ENCODE assay signal across 9 mouse cellular contexts in genomic region chr13:21275815-21276550, GRCm38 (mm10). TPM values are rescaled to one million over a fixed set of nuclear protein-coding genes. Genes with fewer than 3 reads are reported as not detected.
A peak's percentile ranks its signal among the peaks of the same experiment; 100 is the strongest.
DNase-seq lines count a peak whose midpoint lies in the region; ATAC-seq and TF ChIP-seq lines count a peak whose summit lies in the region.
"Had no signal": no experiment of that assay in that cellular context is flagged by ENCODE, and none has a peak within 500 bp of the region (broad histone marks: within the 10 kb centered on the region; RNA-seq: fewer than 3 reads in every experiment).

No protein-coding gene starts in this region.

- peak overlapping the region; percentile 72 for H3K9ac ChIP-seq in heart, embryonic 12.5 days
- peak overlapping the region; percentile 65 for H3K9ac ChIP-seq in kidney, embryonic 16.5 days (replicated peaks; ENCODE audit: low read length)

- TF ChIP-seq POLR2A in myocyte (IDR thresholded peaks at IDR 0.05; ENCODE audit: insufficient read length, low read depth) = no peak
- no peak for TF ChIP-seq POLR2A in testis, adult 2 months (IDR thresholded peaks at IDR 0.05; ENCODE audit: control insufficient read depth, low read depth, low read length)

- WGBS in heart, embryonic 12.5 days = under 1% methylated on average over 25 of the region's 25 CpGs
- WGBS in kidney, embryonic 16.5 days = under 1% methylated on average over 25 of the region's 25 CpGs

- H3ac ChIP-seq in myocyte (ENCODE audit: control insufficient read depth, insufficient read length) = no peak overlapping the region

- no peaks in the 10 kb centered on the region for H3K79me2 ChIP-seq in myocyte (ENCODE audit: control insufficient read depth, insufficient read depth)

- peak overlapping the region; percentile 71 for H3K4me3 ChIP-seq in heart, embryonic 12.5 days
- peak overlapping the region; percentile 74 for H3K4me3 ChIP-seq in kidney, embryonic 16.5 days (ENCODE audit: low read length)
- peak overlapping the region; percentile 33 for H3K4me3 ChIP-seq in myocyte
- peak overlapping the region; percentile 60 for H3K4me3 ChIP-seq in testis, adult 2 months (ENCODE audit: control insufficient read depth, low read depth, low read length)

- peak; percentile 28 for DNase-seq in CD4-positive helper T cell, adult 2 months (ENCODE audit: low read depth, low spot score)
- peak; percentile 75 for DNase-seq in adrenal gland, postnatal 10 days
- DNase-seq in embryo, embryonic 9.5 days (ENCODE audit: extremely low spot score) = peak; percentile 94
- peak; percentile 83 for DNase-seq in liver

- H3K4me2 ChIP-seq in heart, embryonic 12.5 days = peak overlapping the region; percentile 87
- peak overlapping the region; percentile 72 for H3K4me2 ChIP-seq in kidney, embryonic 16.5 days (replicated peaks; ENCODE audit: low read depth, low read length)
- peak overlapping the region; percentile 80 for H3K4me2 ChIP-seq in myocyte (ENCODE audit: low read depth)

- H3K9me3 ChIP-seq in heart, embryonic 12.5 days (replicated peaks) = no peaks in the 10 kb centered on the region
- H3K9me3 ChIP-seq in kidney, embryonic 16.5 days (ENCODE audit: low read length) = no peaks in the 10 kb centered on the region

- no peaks in the 10 kb centered on the region for H3K36me3 ChIP-seq in heart, embryonic 12.5 days
- no peaks in the 10 kb centered on the region for H3K36me3 ChIP-seq in kidney, embryonic 16.5 days (ENCODE audit: insufficient read depth, low read length)
- H3K36me3 ChIP-seq in myocyte (ENCODE audit: control insufficient read depth, insufficient read depth) = no peaks in the 10 kb centered on the region
- H3K36me3 ChIP-seq in testis, adult 2 months (ENCODE audit: control insufficient read depth, insufficient read depth, low read length) = no peaks in the 10 kb centered on the region

- TF ChIP-seq CTCF in testis, adult 2 months (IDR thresholded peaks at IDR 0.05; ENCODE audit: control insufficient read depth, insufficient read depth, insufficient replicate concordance, low read depth, low read length) = no peak

- no peak overlapping the region for H3K27ac ChIP-seq in heart, embryonic 12.5 days (ENCODE audit: poor library complexity, severe bottlenecking)
- no peak overlapping the region for H3K27ac ChIP-seq in kidney, embryonic 16.5 days (ENCODE audit: low read length)
- no peak overlapping the region for H3K27ac ChIP-seq in testis, adult 2 months (ENCODE audit: control insufficient read depth, insufficient read depth, low read depth, low read length)

- peaks cover 9% of the 10 kb centered on the region; the same call in 1 of the 2 replicates for H3K4me1 ChIP-seq in heart, embryonic 12.5 days (replicated peaks)
- peaks cover 6% of the 10 kb centered on the region; the same call in 1 of the 2 replicates for H3K4me1 ChIP-seq in kidney, embryonic 16.5 days (ENCODE audit: insufficient read depth, low read length)
- peaks cover 8% of the 10 kb centered on the region for H3K4me1 ChIP-seq in testis, adult 2 months (ENCODE audit: control insufficient read depth, insufficient read depth, low read length)

- H3K27me3 ChIP-seq in heart, embryonic 12.5 days (replicated peaks) = peaks cover 4% of the 10 kb centered on the region; the same call in 1 of the 2 replicates
- peaks cover 2% of the 10 kb centered on the region; the same call in 1 of the 2 replicates for H3K27me3 ChIP-seq in kidney, embryonic 16.5 days (ENCODE audit: insufficient read depth, low read length)
- no peaks in the 10 kb centered on the region for H3K27me3 ChIP-seq in myocyte (ENCODE audit: control insufficient read depth, insufficient read depth, insufficient read length)
- 0 out of 2 replicates have a peak, but pooled peaks cover 2% of the 10 kb centered on the region for H3K27me3 ChIP-seq in testis, adult 2 months (ENCODE audit: control insufficient read depth, insufficient read depth, low read length)

- peak; percentile 76; the same call in 1 of the 2 replicates for ATAC-seq in heart, embryonic 12.5 days (ENCODE audit: insufficient number of reproducible peaks, low FRiP score)
- ATAC-seq in kidney, embryonic 16.5 days (ENCODE audit: low FRiP score, low TSS enrichment) = peak; percentile 79; the same call in 1 of the 2 replicates

TF ChIP-seq in myocyte, 11 proteins besides CTCF, POLR2A, EP300 and RAD21:
- no peak for TF ChIP-seq REST (IDR thresholded peaks at IDR 0.05; ENCODE audit: insufficient read depth, insufficient read length)
- no peak for TF ChIP-seq TCF3 (IDR thresholded peaks at IDR 0.05; ENCODE audit: insufficient read length, low read depth)
- no peak for TF ChIP-seq SRF (IDR thresholded peaks at IDR 0.05; ENCODE audit: control insufficient read depth, insufficient read length, low read depth)

RNA-seq across cellular contexts. Expression of gene Gpx5, which starts 16.5 kb away (rescaled TPM):
- not detected for total RNA-seq in adrenal gland, postnatal 10 days (2021)
- not detected in 2 replicates for polyA plus RNA-seq in heart, embryonic 12.5 days (2016; fragmentation: Nextera tagmentation; extraction: Ambion mirVana)
- not detected in 2 replicates for polyA plus RNA-seq in kidney, embryonic 16.5 days (2015; fragmentation: Nextera tagmentation; extraction: Ambion mirVana)
- not detected for polyA plus RNA-seq in myocyte (2012; fragmentation: generic; extraction: Trizol)
- 0.63 TPM in 1 of 2 replicates, not detected in the other for polyA plus RNA-seq in testis, adult 2 months (2012; rRNA removed)

RNA-seq across cellular contexts. Expression of gene Gpx6, which starts 35.9 kb away (rescaled TPM):
- under 1 TPM in 1 of 2 experiments, not detected in 1; 0.27 TPM for total RNA-seq in adrenal gland, postnatal 10 days (2021)
- not detected in 2 replicates for polyA plus RNA-seq in heart, embryonic 12.5 days (2016; fragmentation: Nextera tagmentation; extraction: Ambion mirVana)
- polyA plus RNA-seq in kidney, embryonic 16.5 days (2015; fragmentation: Nextera tagmentation; extraction: Ambion mirVana) = 10.7 and 11.8 TPM in 2 replicates
- polyA plus RNA-seq in myocyte (2012; fragmentation: generic; extraction: Trizol) = not detected
- 73.9 and 120 TPM in 2 replicates for polyA plus RNA-seq in testis, adult 2 months (2012; rRNA removed)
- polyA plus RNA-seq: large intestine, adult 2 months had no signal

Comparison
In these comparisons a context has a peak if more than half of its experiments do, and no peak if none do; other contexts are left out.
1. DNase-seq: peak in every context shown above with its lines; median percentile 94 in embryo, embryonic 9.5 days; 83 in liver; 75 in adrenal gland, postnatal 10 days; 28 in CD4-positive helper T cell, adult 2 months.
2. RNA of gene Gpx6, which starts 35.9 kb away (polyA plus RNA-seq): 73.9 to 120 TPM in testis, adult 2 months and 10.7 to 11.8 TPM in kidney, embryonic 16.5 days; not detected in heart, embryonic 12.5 days and not detected in myocyte (single experiment); every median in the first group is over 10 times any median in the second.
3. Peak in every context shown above with its lines, with median percentiles within 50 percentile points of each other: H3K4me2 ChIP-seq and H3K4me3 ChIP-seq.